Mouse (Mus musculus) Patski (cell line): ENCODE results near the gene Capn11. TPM values are rescaled to one million over a fixed set of nuclear protein-coding genes. Genes with fewer than 3 reads are reported as not detected.

Source experiments
- ATAC-seq: fragments of 100-300 bp; one replicate; pipeline ENCODE4 v1.8.0; 2021
- CTCF ChIA-PET: fragments of 350-600 bp; sonication (Branson Sonifier 250); formaldehyde crosslinking; loops from one replicate; lab custom pipeline; 2022; ENCODE audit warnings: inconsistent platforms; lab: Charles Lee
- POLR2A ChIA-PET: fragments of 350-600 bp; sonication (Branson Sonifier 250); formaldehyde crosslinking; loops from one replicate; lab custom pipeline; 2022; ENCODE audit warnings: antibody characterized with exemption, inconsistent platforms; lab: Charles Lee
- DNase-seq: peaks from one replicate; pipeline ENCODE4 v3.0.0-alpha.2; 2011; ENCODE audit warnings: low read depth, low spot score
- H3K27me3 ChIP-seq: fragments of 371-371 bp; one replicate; pipeline ENCODE4 v1.5.1; 2021
- CTCF ChIP-seq: fragments of 100-300 bp; IDR thresholded peaks from one replicate; pipeline ENCODE4 v1.5.1; 2021
- in situ Hi-C: fragments of 300-500 bp; cut with MboI; formaldehyde crosslinking; loops from 3 replicates; pipeline ENCODE4 v1.11.1; 2018; ENCODE audit warnings: low pct_unique_long_range_greater_than_20kb, mixed read lengths
- polyA plus RNA-seq: library from polyadenylated mRNA; unstranded; gene quantifications from one replicate; pipeline ENCODE4 v1.2.3, GENCODE M21; 2021

Capn11 gene
- polyA plus RNA-seq, 1 experiment from 2014 or later: not detected

DNA sequence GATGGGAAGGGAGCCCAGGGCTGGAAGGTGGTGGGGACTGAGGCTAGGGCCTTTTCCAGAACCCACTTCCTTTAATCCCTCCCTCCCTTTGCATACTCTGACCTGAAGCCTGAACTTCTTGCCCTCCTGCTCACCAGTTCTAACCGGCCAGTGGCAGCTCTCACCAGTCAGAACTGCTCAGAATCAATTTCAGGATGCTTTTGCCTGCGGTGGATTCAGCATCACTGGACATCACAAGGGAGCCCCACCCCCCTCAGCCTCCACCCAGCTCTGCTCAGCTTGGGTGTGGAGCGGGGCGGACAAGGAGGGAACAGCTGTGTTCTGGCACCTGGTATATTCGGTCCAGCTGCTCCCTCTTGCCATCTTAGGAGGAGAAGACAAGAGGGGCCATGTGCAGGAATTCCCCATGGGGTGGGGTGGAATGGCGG, 57.2 kb downstream of the Capn11 start, which contains the start of gene Mymx:
Gene Mymx (minus strand): TSS at position 226 of the 428 bp plus-strand sequence.
- peaks cover 4% of the 10 kb centered on the region for H3K27me3 ChIP-seq
- ChIA-PET POLR2A (interaction anchor here (0.6 kb wide), 1 partner anchor 87 kb away, joined by 3 read pairs; no protein-coding TSS in a partner anchor), CTCF (interaction anchor here (1.3 to 1.5 kb wide), 2 partner anchors 25 to 30 kb away, joined by 3 to 5 read pairs; no protein-coding TSS in a partner anchor)
- TF ChIP-seq CTCF: no peak
- in situ Hi-C loops: no loop called here
- ATAC-seq (no peak), DNase-seq (no peak)

DNA sequence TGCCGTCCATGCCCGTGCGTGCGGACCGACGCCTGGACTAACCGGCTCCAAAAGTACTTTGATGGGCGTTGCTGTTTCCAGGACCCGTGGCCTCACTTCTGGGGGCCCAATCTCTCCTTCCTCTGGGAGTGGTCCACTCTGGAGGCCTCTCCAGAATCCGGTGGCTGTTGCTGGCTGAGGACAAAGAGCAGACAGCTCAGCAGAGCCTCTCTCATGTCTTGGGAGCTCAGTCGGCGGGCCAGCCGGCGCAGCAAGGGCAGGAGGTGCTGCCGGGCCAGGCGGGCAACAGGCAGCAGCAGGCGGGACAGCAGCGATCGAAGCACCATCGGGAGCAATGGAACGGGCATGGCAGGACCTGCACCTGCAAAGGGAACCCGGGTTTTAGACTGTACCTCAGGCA, 57.8 kb downstream of the Capn11 start:
- in situ Hi-C loops: no loop called here
- DNase-seq (no peak), ATAC-seq (no peak)
- ChIA-PET CTCF (interaction anchor here (1.3 to 1.5 kb wide), 3 partner anchors 16 to 30 kb away, joined by 3 to 5 read pairs (median 3); no protein-coding TSS in a partner anchor), POLR2A (interaction anchor here (0.6 kb wide), 1 partner anchor 87 kb away, joined by 3 read pairs; no protein-coding TSS in a partner anchor)
- no peak for TF ChIP-seq CTCF
- H3K27me3 ChIP-seq: peaks cover 4% of the 10 kb centered on the region

DNA sequence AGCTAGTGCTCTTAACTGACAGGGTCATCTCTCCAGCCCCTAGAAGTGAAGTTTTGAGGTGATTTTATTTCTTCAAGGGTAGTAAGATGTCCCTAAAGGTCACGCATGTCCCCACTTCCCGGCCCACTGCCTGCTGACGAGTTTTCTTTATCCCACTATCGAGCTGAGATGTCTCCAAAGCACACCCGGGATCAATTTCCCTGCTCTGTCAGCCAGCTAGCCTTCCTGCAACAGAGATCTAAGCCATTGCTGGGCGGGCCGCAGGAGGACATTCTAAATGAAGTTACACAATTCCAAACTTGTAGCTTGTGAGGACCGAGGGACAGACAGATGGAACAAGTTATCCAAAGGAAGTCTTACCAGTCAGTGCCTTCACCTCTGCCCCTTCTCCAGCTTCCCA, 58.9 kb downstream of the Capn11 start:
- no peak for TF ChIP-seq CTCF
- H3K27me3 ChIP-seq: peaks cover 4% of the 10 kb centered on the region
- ATAC-seq: no peak
- in situ Hi-C loops: no loop called here
- no peak for DNase-seq
- POLR2A ChIA-PET: no interaction called here
- CTCF ChIA-PET: interaction anchor here (1.2 to 1.4 kb wide), 3 partner anchors 10 to 17 kb away, joined by 3 to 7 read pairs (median 3); no protein-coding TSS in a partner anchor

DNA sequence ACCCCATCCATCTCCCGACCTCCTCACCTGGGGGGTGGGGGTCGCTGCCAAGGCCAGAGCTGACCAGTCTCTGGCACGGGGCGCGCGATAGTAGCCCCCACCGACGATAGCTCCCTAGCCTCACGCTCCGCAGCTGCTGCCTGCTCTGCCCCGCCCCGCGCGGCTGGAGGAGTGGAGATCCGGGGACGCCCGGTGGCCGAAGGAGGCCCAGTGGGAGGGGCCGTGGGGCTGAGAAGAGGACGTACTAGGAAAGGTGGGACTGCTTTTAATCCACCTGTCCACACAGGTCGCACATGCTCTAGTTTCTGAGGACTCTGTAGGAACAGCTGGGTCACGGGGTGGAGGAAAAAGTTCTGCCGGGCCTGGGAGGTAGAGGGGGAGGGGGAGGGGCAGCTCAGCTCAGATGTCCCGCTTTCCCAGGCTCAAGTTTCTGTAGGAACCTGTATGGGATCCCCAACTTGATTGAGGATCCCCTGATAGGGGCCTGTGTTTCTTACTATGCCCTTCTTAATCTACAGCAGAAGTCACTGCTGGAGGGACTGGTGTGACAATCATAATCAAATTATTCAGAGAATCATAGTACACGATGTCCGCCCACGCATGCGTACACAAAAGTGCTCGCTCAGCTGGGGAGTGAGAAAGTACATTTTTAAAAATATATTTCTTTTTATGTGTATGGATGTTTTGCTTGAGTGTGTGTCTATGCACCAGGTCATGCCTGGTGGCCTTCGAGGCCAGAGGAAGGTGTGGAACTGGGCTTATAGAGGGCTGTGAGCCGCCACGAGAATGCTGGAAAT, 59.5 kb downstream of the Capn11 start, which contains the start of gene Slc29a1:
Gene Slc29a1 (minus strand): TSS at position 161 of the 797 bp plus-strand sequence.
- no peak for TF ChIP-seq CTCF
- ChIA-PET POLR2A (no interaction called here), CTCF (interaction anchor here (1.2 to 1.4 kb wide), 3 partner anchors 11 to 18 kb away, joined by 3 to 7 read pairs (median 3); no protein-coding TSS in a partner anchor)
- H3K27me3 ChIP-seq: peaks cover 4% of the 10 kb centered on the region
- in situ Hi-C loops: no loop called here
- ATAC-seq (no peak), DNase-seq (no peak)

GRCm38 (mm10) chr17:45598891-45599290, 60.2 kb downstream of the Capn11 start:
- ChIA-PET POLR2A (no interaction called here), CTCF (no interaction called here)
- no peak for DNase-seq
- in situ Hi-C loops: no loop called here
- no peak for TF ChIP-seq CTCF
- H3K27me3 ChIP-seq: peaks cover 4% of the 10 kb centered on the region
- ATAC-seq: no peak

GRCm38 (mm10) chr17:45598376-45598775, 60.7 kb downstream of the Capn11 start:
- CTCF ChIA-PET: interaction anchor here (1.3 to 1.9 kb wide), 2 partner anchors 12 to 28 kb away, joined by 3 to 11 read pairs; no protein-coding TSS in a partner anchor
- ATAC-seq (no peak), DNase-seq (no peak)
- no peak for TF ChIP-seq CTCF
- POLR2A ChIA-PET: interaction anchor here (0.6 to 1.8 kb wide), 2 partner anchors 13 to 116 kb away, joined by 3 to 8 read pairs; no protein-coding TSS in a partner anchor
- in situ Hi-C loops: no loop called here
- H3K27me3 ChIP-seq: peaks cover 4% of the 10 kb centered on the region

GRCm38 (mm10) chr17:45597787-45598186, 61.3 kb downstream of the Capn11 start:
- ChIA-PET CTCF (interaction anchor here (1.3 to 1.9 kb wide), 2 partner anchors 12 to 29 kb away, joined by 3 to 11 read pairs; no protein-coding TSS in a partner anchor), POLR2A (interaction anchor here (0.6 to 1.8 kb wide), 2 partner anchors 13 to 117 kb away, joined by 3 to 8 read pairs; no protein-coding TSS in a partner anchor)
- in situ Hi-C loops: no loop called here
- no peak for DNase-seq
- no peak for TF ChIP-seq CTCF
- peaks cover 4% of the 10 kb centered on the region for H3K27me3 ChIP-seq
- no peak for ATAC-seq

DNA sequence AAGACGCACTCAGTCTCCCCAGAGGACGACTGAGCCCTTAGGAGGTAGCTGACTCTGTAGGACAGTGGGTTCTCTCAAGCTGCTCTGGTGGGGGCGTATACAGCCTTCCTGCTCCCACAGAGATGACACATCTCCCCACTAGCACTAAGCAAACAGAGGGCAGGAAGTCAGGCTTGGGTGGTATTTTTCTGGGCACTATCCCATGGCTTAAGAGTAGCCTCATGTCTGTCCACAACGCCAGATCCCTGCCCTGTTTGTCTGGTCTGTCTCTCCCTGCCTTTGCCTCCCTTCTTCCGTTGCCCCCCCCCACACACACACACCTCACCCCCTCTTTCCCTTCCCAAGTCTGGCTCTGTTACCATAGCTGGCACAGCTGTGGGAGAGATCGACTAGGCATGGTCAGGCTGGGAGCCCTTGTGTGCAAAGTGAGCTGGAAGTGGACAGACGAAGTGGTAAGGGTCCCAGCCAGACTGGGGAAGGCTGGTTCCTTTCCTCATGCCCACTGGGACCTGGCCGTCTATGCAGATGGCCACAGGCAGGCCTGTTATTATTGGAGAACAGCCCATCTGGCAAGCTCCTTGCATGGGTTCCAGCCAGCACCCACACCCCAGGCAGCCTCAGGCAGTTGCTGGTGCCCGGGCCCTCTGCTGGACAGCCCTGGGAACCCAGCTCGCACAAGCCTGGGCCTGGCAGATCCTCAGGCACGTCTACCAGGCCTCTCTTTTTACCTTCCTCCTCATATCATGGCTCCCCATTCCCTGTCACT, 62.3 kb downstream of the Capn11 start:
- ChIA-PET POLR2A (interaction anchor here (0.6 to 1.8 kb wide), 4 partner anchors 12 to 337 kb away, joined by 3 to 8 read pairs (median 4); partner anchors contain the start of gene Hsp90ab1), CTCF (interaction anchor here (0.8 to 1.9 kb wide), 5 partner anchors 9 to 30 kb away, joined by 3 to 11 read pairs (median 3); no protein-coding TSS in a partner anchor)
- peak; percentile 63 for ATAC-seq
- in situ Hi-C loops: no loop called here
- H3K27me3 ChIP-seq: peaks cover 4% of the 10 kb centered on the region
- no peak for TF ChIP-seq CTCF
- DNase-seq: peak; percentile 60

GRCm38 (mm10) chr17:45595736-45596390, 63.3 kb downstream of the Capn11 start:
- ChIA-PET CTCF (interaction anchor here (1.5 kb wide), 1 partner anchor 9 kb away, joined by 4 read pairs; no protein-coding TSS in a partner anchor), POLR2A (interaction anchor here (0.9 kb wide), 1 partner anchor 23 kb away, joined by 4 read pairs; the partner anchor contains the start of gene Hsp90ab1)
- no peak for TF ChIP-seq CTCF
- DNase-seq (no peak), ATAC-seq (no peak)
- in situ Hi-C loops: no loop called here
- no peaks in the 10 kb centered on the region for H3K27me3 ChIP-seq
